Mouse (Mus musculus) activated CD4-positive, CD25-positive, alpha-beta regulatory T cell, adult 4 months (primary cell): Measurements from ENCODE around the gene Mycbp2. TPM values are rescaled to one million over a fixed set of nuclear protein-coding genes. Genes with fewer than 3 reads are reported as not detected.

Experiments used
- ATAC-seq: one replicate; pipeline ENCODE4 v1.8.0; 2017
- polyA plus RNA-seq, 2 experiments: library from polyadenylated mRNA; unstranded; fragments of 100-300 nt; shearing (Covaris generic); gene quantifications; one replicate each; pipeline ENCODE4 v1.2.1; 2017

Gene Mycbp2
- polyA plus RNA-seq, 2 experiments from 2014 or later, result 72.9 to 74.8 TPM

DNA sequence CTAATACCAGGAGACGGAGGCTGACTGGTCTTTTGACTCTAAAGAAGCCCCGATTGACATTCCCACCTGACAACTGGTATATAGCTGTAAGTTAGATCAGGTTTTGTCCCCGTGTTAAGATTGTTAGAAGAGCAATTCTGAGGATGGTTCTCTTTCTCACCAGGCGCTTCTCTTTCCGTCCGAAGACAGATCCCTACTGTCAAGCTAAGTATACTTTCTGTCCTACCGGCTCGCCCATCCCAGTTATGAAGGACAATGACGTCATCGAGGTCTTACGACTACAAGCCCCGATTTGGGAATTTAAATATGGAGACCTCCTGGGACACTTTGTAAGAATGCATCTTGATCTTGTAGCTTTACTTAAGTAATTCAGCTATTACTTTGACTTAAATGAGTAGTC, 275.1 kb downstream of the Mycbp2 start:
- no peak for ATAC-seq

DNA sequence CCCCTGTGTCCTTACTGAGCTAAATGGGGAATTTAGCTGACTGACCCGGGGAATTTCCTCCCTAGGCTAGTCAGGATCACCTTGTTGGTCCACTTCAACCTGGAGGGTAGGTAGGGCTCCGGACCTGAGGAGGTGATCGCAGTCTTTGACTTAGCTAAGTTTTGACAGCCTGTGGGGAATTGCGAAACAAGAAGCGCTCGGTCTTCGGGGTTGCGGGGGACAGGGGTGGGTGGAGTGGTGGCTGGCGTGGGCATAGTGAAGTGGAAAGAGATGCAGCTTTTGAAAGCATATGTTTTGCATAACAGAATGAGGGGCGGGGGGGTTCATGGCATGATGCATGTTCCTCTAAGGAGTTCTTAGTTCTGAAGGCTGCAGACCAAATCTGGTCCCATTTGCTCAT, 275.8 kb downstream of the Mycbp2 start:
- ATAC-seq, result no peak

DNA sequence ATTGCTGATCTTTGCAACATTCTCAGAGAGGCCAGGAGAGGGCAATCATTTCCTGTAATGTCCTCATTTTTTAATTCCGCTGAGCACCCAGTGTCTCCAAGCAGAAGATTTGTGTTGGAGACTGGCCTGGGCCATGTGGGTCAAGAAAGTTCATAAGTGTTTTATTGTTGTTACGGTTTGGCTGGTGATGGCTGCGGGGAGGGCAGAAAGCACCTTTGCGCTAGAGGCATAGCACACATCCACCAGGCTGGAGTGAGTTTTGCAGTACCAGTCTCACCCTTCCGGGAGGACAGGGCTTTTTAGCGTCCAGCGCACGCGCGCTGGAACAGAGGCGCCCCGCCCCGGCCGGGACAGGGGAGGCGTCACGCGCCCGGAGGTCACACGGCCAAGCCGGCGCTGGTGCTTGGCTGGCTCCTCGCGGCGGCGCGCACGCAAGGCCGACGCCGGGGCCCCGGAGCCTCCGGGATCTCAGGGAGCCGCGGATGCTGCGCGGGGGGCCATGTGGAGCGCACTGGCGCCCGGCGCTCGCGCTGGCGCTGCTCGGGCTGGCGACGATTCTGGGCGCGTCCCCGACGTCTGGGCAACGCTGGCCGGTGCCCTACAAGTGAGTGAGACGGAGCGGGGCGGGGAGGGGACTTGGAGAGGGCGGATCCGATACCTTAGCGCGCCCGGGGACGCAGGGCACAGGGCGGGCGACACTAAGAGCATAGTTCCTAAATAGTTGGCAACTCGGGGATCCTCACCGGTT, 276.6 kb downstream of the Mycbp2 start, which contains the start of gene Cln5:
Gene Cln5, plus strand, starts transcription at position 353 of the 748 bp plus-strand sequence.
- ATAC-seq, result peak; percentile 87

- peak; percentile 11 for ATAC-seq
These were observed 277.1 kb downstream of the Mycbp2 start for GRCm38 (mm10) chr14:103069465-103069863.

- ATAC-seq, result peak; percentile 22
These were observed 281.1 kb downstream of the Mycbp2 start for GRCm38 (mm10) chr14:103065294-103066167.

Other genes with a start within 250 kb of the Mycbp2 start
- gene Fbxl3, start 247.2 kb downstream of the Mycbp2 start, polyA plus RNA-seq, result 10 to 100 TPM; 26.5 to 31.1 TPM
- not detected for gene Scel, start 166.5 kb upstream of the Mycbp2 start, polyA plus RNA-seq